Mouse (Mus musculus) heart, postnatal 10 days (tissue): ENCODE measurements at regions not wholly inside any gene's neighbourhood (a gene's known extent, or its start where the extent isn't known, plus 50 kb on each side); places are given as distances from the start of the nearest gene placed in this dataset.

ENCODE experiments used
- DNase-seq, 2 experiments: peaks; one replicate each; pipeline ENCODE4 v3.0.0; 2021
- intact Hi-C: fragments of 180-260 bp; cut with DNase I; formaldehyde crosslinking; loops from one replicate; pipeline ENCODE4 v1.15.1; 2025

DNA sequence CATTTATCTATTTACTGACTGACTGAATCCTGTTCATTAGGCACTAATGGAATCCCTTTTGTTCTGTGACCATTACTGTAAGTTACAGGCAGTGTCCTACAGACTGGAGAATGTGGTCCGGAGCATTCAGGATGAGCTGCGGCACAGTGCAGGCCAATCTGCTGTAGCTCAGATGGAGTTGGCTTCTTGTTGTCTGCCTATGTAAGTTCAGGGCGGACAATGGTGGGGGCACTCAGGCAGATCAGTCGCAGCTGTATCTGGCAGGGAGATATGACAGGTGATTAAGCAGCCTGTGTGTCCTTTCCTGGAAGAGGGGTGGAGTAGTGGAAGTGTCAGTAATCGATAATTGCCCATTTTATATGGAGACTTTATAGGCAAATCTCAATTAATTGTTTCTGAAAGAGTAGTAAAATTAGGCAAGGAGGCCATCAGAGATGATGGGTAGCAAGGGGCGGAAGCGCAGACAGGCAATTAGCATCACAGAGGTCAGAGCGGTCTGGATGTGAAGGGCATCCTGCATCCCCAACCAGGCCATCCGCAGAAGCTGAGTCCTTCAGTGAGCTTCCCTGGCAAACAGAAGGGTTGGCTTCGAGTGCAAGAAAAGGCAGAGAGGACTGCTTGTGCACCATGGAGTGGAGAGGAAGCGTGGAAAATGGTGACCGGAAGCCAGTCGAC lies 197.2 kb downstream of the Ppp4r2 start:
- no peak for DNase-seq
- intact Hi-C loops = no loop called here

DNA sequence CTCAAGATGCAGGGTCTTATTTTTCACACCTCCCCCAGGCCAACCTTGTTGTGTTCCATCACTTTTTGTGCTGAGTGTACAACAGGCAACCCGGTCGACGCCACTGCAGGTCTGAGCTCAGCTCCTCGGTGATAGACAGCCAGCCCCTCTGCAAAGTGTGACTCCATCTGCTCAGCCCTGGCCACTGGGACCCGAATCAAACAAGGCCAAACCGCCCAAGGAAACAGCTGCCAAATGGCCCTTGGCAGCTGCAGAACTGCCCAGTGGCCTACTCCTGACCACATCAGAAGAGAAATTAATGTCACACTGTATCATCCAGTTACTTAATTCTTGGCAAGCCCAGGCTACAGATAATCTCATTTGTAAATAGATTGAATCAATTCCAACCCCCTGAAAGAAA lies 213.3 kb downstream of the Ppp4r2 start:
- DNase-seq = peak; percentile 9 to 10

DNA sequence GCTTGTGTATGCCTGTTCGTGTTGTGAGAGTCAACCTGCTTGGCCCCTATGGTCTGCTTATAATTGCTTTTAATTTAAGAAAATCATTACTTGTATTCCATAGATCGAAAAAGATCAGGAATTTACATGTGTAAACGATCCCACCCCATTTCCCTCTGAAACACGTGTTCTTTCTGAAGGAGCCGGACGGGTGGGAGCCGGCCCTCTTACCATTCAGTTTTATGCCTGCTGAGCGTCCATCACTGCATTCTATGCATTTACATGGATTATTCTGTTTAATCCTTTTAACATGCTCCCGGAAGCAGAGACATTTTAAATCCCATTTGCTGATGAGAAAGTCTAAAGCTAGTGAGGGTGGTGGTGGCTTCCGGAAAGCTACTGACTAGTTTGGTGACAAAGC lies 213.8 kb downstream of the Ppp4r2 start:
- no peak for DNase-seq
- intact Hi-C loops = no loop called here

More for the DNA sequence above, 213.3 kb downstream of the Ppp4r2 start:
- intact Hi-C loops = no loop called here

DNA sequence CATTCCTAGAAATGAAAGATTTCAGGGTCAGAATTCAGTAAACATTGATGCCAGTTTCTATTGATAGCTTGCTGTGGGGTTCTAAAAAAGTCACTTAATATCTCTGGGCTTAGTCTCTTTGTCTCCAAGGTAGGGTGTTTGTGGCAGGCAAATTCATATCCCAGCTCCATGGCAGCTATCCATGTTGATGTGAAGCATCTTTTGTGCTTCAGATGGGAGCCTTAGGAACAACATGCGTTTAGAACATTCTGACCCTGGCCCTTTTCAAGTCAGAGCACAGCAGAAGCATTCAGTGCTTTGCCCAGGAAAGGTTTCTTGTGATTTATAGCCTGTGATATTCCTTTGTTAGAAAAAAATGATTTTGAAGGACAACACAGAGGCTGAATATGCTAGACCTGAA lies 215.0 kb downstream of the Ppp4r2 start:
- no peak for DNase-seq
- intact Hi-C loops = no loop called here

DNA sequence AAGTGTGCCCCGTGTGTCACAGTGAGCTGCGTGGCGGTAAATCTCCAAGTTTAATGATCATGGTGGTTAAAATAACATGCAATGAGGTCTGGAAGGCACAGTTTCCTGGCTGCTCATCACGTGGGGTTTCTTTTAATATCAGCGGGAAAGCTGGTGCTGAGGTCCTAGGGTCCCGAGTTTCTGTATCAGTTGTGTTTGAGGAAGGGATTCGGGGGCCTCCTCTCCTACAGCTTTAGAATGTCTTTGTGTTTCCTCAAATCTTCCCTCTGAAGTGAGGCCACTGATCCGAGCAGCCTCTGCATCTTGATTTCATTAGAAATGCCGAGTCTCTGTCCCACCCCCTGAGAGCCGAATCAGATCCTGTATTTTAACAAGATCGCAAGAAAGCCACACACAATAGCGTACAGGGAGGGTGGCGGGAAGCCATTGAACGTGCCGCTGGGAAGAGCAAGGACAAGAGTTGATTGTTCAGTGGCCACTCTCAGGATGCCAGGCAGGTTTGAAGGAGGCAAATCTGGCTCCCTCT lies 215.5 kb downstream of the Ppp4r2 start:
- intact Hi-C loops = no loop called here
- DNase-seq = no peak

DNA sequence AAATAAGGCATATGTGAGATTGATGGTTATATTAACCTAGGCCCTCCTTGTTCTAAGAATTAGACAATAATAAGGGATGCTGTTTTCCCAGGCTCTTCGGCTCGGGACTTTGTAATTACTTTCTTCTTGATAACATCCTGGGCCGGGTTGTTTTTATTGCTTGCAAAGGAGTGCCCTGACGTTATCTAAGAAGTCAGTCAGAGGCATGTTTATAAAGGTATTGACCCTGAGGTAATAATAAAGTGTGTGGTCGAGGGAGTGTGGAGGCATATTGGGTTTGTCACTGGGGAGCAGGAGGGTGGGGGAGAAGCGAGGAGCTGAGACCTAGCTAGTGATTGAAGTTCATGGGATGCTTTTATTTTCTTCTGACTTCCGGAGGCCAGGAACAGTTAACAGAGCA lies 221.5 kb downstream of the Ppp4r2 start:
- no peak for DNase-seq
- intact Hi-C loops = no loop called here

DNA sequence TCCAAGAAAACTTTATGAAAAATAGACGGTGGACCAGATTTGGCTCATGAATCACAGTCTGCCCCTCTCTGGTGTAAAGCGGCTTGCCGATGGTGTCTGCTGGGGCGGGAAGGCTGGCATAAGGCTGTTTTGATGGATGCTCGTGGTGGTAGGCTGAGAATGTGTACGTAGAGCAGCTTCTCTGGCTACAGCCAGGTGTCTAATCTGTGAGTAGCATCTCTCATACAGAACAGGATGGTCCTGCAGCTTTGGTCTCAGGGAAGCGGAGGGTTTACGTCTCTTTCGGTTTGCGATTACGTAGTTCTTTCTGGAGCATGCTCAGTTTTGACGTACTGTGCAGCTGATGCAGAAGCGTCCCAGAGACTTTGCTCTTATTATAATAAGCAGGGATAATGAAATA lies 222.9 kb downstream of the Ppp4r2 start:
- intact Hi-C loops = no loop called here
- DNase-seq = no peak

DNA sequence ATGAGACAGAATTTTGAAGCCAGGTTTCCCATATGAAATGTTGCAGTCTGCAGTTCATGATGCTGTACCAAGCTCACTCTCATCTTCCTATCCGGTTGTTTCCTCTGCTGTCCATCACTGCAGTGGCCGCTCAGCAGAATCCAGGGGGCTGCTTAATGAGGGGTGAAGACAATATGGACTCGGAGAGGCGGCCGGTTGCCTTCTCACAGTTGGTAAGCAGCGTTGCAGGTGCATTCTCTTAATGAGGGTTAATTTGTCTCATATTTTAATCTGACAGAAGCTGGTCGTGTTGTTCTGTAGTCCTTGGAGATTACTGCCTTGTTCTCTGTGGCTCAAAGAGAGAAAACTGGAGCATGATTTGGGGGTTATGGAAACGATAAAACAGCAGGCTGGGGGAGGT lies 225.6 kb downstream of the Ppp4r2 start:
- DNase-seq = no peak
- intact Hi-C loops = no loop called here

DNA sequence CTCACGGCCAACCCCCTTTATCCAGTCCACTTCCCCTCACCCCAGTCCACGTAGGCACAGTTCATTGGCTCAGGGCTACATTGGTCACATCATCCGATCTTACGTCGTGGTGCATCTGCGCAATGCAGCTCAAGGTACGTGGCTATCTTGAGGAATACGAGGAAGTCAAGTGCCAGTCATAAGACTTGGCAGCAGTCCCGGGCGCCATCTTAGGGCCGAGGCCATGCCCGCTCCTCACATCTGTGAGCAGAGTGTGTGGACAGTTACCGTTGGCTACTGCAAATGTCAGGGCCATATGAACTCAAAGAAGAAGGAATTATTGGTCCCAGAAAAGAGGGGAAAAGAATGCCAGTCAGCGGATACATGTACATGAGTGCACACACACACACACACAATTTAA lies 228.8 kb downstream of the Ppp4r2 start:
- intact Hi-C loops = no loop called here

DNA sequence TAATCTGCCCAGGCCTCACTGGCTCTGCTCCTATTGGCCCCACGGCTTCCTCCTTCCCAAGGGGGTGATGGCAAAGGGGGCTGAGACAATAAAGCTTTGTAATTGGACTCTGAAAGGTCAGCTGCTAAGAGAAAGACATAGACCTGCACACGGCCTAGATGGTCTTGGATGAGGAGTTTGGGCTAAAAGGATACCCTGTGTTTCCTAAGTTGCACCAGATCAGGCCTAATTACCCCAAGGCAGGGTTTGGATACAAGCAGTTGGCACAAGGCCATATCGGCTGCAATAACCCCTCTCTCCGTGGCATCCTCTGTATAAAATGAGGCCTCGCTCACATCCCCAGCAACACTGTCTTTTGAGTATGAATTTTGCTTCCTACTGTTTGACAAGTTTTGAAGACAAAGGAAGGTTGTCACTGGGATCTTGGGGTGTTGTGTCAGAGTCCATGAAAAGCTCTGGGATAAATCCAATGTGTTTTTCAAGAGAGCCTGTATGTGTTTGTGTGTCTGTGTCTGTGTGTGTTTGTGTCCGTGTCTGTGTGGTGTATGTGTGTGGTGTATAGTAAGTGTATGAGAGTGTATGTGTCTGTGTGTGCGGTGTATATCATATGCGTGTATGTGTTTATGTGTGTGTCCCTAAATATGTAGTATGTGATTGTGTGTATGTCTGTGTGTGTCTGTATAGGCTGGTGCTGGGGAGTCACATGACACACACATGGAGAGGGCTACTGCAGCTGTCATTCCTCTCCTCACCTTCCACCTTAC lies 242.5 kb downstream of the Ppp4r2 start:
- intact Hi-C loops = no loop called here
- no peak for DNase-seq

More for the DNA sequence above, 228.8 kb downstream of the Ppp4r2 start:
- no peak for DNase-seq

DNA sequence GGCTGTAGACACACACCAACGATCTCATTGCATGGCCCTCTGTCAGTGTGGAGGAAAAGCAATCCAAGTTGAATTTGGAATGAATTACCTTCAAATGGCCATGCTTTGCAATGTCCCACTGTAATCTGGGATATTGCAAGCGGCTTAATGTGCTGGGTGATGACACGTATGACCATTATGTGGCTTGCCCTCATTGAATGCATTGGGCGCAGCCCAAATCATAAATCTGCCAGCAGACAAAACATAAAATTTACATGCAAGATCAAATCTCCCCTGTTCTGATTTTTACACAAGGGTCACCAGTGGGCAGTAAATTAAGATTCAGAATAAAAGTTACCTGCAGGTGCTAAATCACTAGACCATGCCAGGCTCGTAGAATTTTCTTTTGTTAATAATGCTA lies 244.9 kb downstream of the Ppp4r2 start:
- no peak for DNase-seq
- intact Hi-C loops = no loop called here

DNA sequence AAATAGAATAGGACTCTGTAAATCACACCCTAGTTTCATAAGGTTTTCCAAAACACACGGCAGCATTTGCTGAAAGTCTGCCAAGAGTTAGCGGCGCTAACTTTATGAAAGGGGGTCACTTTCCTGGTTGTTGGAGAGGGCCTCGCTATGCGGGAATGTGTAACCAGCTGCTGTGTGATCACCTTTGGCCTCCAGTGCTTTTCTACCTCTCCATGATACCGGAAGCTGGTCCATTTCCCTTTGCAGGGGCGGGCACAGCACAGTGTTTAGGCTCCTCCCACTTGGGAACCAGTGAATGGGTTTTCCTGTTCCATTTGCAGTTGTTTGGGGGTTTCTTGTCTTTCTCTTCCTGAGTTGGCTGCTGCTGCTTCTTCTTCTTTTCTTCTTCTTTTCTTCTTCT lies 250.3 kb downstream of the Ppp4r2 start:
- DNase-seq = peak in 1 of 2 experiments; percentile 1
- intact Hi-C loops = no loop called here

DNA sequence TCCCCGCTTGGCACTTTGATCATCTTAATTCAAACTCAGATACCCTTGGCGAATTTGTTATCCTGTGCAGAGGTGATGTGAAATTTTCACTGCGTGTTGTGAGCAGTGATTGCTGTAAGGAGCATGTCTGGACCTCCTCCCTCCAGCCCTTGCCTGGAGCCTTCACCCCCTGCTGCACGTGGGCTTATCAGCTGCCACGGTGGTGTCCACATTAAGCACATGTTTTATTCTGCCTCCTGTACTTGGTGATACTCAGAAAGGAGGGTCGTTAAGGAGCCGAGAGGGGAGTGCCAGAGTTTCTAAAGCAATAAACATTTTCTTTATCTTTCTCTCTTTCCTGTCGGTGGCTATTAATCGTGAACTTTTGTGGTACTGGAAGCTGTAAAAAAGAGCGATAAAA lies 258.8 kb downstream of the Ppp4r2 start:
- no peak for DNase-seq
- intact Hi-C loops = no loop called here
